Mouse (Mus musculus): ENCODE results near the gene Ppcdc. TPM values are rescaled to one million over a fixed set of nuclear protein-coding genes. Genes with fewer than 3 reads are reported as not detected.

Ppcdc gene
- polyA plus RNA-seq, 1 experiment from 2014 or later: 19.8 TPM

- Histone ChIP-seq H3K4me1 (replicated peaks) (peaks cover 33% of the 10 kb centered on the region), H3K27ac (no peak overlapping the region), H3K9me3 (no peaks in the 10 kb centered on the region), H3K36me3 (peaks cover 8% of the 10 kb centered on the region; the same call in 1 of the 2 replicates), H3K27me3 (ENCODE audit: insufficient read depth, poor library complexity, severe bottlenecking) (no peaks in the 10 kb centered on the region), H3K4me3 (no peak overlapping the region)
- DNase-seq (ENCODE audit: low spot score): no peak
- 77% methylated on average over 6 of the region's 6 CpGs for WGBS
Observed at GRCm38 (mm10) chr9:57424066-57424465, 15.9 kb downstream of the Ppcdc start.

- H3K4me3 ChIP-seq: no peak overlapping the region
- H3K9me3 ChIP-seq: no peaks in the 10 kb centered on the region
- H3K27ac ChIP-seq: peak overlapping the region; percentile 73
- peaks cover 27% of the 10 kb centered on the region for H3K4me1 ChIP-seq (replicated peaks)
- peaks cover 18% of the 10 kb centered on the region; the same call in 1 of the 2 replicates for H3K36me3 ChIP-seq
- WGBS: 55% methylated on average over 5 of the region's 5 CpGs
- no peaks in the 10 kb centered on the region for H3K27me3 ChIP-seq (ENCODE audit: insufficient read depth, poor library complexity, severe bottlenecking)
- DNase-seq (ENCODE audit: low spot score): no peak
Observed at GRCm38 (mm10) chr9:57421688-57422111, 18.2 kb downstream of the Ppcdc start.

GRCm38 (mm10) chr9:57421121-57421571 lies 18.8 kb downstream of the Ppcdc start:
- H3K27me3 ChIP-seq (ENCODE audit: insufficient read depth, poor library complexity, severe bottlenecking): no peaks in the 10 kb centered on the region
- peak overlapping the region; percentile 73 for H3K27ac ChIP-seq
- peaks cover 19% of the 10 kb centered on the region; the same call in 1 of the 2 replicates for H3K36me3 ChIP-seq
- peaks cover 27% of the 10 kb centered on the region for H3K4me1 ChIP-seq (replicated peaks)
- peak; percentile 29 for DNase-seq (ENCODE audit: low spot score)
- H3K4me3 ChIP-seq: no peak overlapping the region
- H3K9me3 ChIP-seq: no peaks in the 10 kb centered on the region
- WGBS: 66% methylated on average over 9 of the region's 9 CpGs

DNA sequence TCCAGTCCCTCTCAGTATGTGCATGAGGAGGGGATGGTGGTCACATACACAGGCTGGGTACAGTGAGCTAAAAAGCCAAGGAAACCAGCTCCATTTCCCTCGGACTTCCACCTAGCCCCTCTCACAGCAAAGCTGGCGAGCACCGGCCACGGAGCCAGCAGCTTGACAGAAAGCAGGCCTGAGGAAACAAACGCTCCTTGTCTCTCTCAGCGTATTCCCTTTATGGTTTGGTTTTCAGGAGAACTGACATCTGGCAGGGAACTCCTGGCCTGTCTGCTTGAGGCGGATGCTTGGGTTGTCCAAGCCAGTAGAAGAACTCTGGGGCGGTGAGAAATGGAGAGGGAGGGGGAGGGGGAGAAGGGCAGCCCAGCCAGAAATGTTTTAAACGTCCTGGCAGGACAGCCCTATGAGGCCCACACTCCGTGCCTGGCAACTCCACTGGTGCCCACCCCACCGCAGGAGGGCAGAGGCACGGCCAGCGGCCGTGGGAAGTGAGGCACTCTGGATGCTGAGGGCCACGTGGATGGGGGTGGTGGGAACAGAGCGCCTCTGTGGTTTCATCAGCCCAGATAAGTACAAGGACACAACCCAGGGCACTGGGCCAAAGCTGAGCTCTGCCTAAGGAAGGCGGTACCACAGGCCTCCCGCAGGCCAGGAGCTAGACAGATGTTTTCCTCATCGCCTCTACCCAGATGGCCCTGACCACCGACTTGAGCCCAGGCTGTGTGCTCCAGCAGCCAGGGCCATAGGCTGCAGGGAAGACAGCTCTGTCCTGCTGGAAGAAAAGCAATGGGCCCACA lies 19.4 kb downstream of the Ppcdc start:
- 65% methylated on average over 20 of the region's 20 CpGs for WGBS
- H3K36me3 ChIP-seq: peaks cover 19% of the 10 kb centered on the region; the same call in 1 of the 2 replicates

DNA sequence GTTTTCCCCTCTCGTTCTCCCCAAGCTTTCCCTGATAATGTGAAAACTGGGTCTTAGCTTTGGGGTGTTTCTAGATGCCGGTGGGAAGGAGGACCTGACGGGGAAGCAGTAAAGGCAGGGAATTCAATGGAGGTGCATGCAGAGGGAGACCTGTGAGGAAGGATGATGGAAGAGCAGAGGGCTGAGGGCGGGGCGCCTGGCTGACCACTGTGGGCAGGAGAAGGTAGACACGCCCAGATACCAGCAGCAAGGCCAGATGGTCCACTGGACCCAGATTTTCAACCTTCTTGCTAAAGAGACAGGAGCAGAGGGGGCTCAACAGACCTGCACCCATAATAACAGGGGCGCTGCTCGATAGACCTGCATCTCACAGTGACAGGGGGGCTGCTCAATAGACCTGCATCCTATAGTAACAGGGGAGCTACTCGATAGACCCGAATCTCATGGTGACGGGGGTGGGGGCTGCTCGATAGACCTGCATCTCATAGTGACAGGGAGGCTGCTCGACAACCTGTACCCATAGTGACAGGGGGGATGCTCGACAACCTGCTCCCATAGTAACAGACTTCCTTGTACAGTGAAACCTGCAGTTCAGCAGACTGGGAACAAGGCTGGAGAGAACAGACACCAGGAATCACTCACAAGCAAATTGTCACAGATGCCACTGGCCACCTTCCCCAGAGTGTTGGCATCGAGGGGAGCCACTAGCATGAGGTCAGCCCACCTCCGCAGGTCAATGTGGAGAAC lies 20.2 kb downstream of the Ppcdc start:
- H3K27me3 ChIP-seq (ENCODE audit: insufficient read depth, poor library complexity, severe bottlenecking): no peaks in the 10 kb centered on the region
- 86% methylated on average over 16 of the region's 16 CpGs for WGBS
- peaks cover 27% of the 10 kb centered on the region for H3K4me1 ChIP-seq (replicated peaks)
- peak overlapping the region; percentile 73 for H3K27ac ChIP-seq
- no peaks in the 10 kb centered on the region for H3K9me3 ChIP-seq
- H3K4me3 ChIP-seq: no peak overlapping the region
- no peak for DNase-seq (ENCODE audit: low spot score)
- peaks cover 23% of the 10 kb centered on the region; the same call in 1 of the 2 replicates for H3K36me3 ChIP-seq

More for the DNA sequence above, 19.4 kb downstream of the Ppcdc start:
- H3K4me1 ChIP-seq (replicated peaks): peaks cover 27% of the 10 kb centered on the region
- no peak for DNase-seq (ENCODE audit: low spot score)
- no peaks in the 10 kb centered on the region for H3K9me3 ChIP-seq
- peak overlapping the region; percentile 73 for H3K27ac ChIP-seq
- H3K4me3 ChIP-seq: no peak overlapping the region
- no peaks in the 10 kb centered on the region for H3K27me3 ChIP-seq (ENCODE audit: insufficient read depth, poor library complexity, severe bottlenecking)

GRCm38 (mm10) chr9:57417341-57417740 lies 22.6 kb downstream of the Ppcdc start:
- WGBS: 84% methylated on average over 8 of the region's 8 CpGs
- no peak for DNase-seq (ENCODE audit: low spot score)

DNA sequence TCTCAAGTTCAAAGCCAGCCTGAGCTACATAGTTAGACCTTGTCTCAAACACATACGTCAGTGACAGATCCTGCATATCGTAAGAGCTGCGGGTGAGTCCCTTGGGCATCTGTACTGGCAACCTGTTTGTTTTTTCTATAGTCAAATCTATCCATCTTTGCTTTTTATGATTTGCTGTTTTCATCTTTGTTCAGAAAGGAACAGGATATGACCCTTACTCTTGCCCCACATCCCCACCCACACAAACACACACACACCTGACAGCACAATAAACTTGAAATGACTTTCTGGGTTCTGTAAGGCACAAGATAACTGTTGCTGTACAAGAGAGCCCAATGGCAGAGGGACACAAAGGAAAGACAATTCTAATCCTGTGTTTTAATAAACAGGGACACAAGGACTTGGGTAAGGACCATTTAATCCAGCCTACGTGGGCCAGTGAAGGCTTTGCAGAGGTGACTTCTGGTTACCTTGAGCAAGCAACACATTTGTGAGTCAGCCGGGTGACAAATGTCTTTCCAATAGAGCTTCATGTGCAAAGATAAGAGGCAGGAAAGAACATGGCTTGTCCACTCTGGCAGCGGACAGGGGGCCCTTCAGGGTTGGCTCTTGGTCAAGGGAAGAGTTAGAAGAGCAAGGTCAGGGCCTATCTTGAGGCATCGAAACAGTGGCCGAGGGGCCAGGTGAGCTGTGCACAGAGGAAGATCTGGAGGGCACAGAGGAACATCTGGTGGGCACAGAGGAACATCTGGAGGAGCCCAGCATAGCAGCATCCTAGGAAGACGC lies 32.6 kb downstream of the Ppcdc start:
- H3K36me3 ChIP-seq: 0 out of 2 replicates have a peak, but pooled peaks cover 3% of the 10 kb centered on the region
- no peak overlapping the region for H3K27ac ChIP-seq
- 91% methylated on average over 9 of the region's 9 CpGs for WGBS
- no peaks in the 10 kb centered on the region for H3K27me3 ChIP-seq (ENCODE audit: insufficient read depth, poor library complexity, severe bottlenecking)
- H3K4me3 ChIP-seq: no peak overlapping the region
- DNase-seq (ENCODE audit: low spot score): no peak
- no peaks in the 10 kb centered on the region for H3K4me1 ChIP-seq (replicated peaks)
- no peaks in the 10 kb centered on the region for H3K9me3 ChIP-seq

More at GRCm38 (mm10) chr9:57417341-57417740, 22.6 kb downstream of the Ppcdc start:
- Histone ChIP-seq H3K27ac (no peak overlapping the region), H3K27me3 (ENCODE audit: insufficient read depth, poor library complexity, severe bottlenecking) (no peaks in the 10 kb centered on the region), H3K9me3 (no peaks in the 10 kb centered on the region), H3K36me3 (peaks cover 31% of the 10 kb centered on the region; the same call in 1 of the 2 replicates), H3K4me1 (replicated peaks) (peaks cover 27% of the 10 kb centered on the region), H3K4me3 (no peak overlapping the region)

- H3K9me3 ChIP-seq: no peaks in the 10 kb centered on the region
- H3K4me1 ChIP-seq (replicated peaks): no peaks in the 10 kb centered on the region
- no peak overlapping the region for H3K4me3 ChIP-seq
- H3K36me3 ChIP-seq: no peaks in the 10 kb centered on the region
- DNase-seq (ENCODE audit: low spot score): no peak
- no peak overlapping the region for H3K27ac ChIP-seq
- H3K27me3 ChIP-seq (ENCODE audit: insufficient read depth, poor library complexity, severe bottlenecking): no peaks in the 10 kb centered on the region
- 88% methylated on average over 5 of the region's 5 CpGs for WGBS
Observed at GRCm38 (mm10) chr9:57406395-57406794, 33.5 kb downstream of the Ppcdc start.

DNA sequence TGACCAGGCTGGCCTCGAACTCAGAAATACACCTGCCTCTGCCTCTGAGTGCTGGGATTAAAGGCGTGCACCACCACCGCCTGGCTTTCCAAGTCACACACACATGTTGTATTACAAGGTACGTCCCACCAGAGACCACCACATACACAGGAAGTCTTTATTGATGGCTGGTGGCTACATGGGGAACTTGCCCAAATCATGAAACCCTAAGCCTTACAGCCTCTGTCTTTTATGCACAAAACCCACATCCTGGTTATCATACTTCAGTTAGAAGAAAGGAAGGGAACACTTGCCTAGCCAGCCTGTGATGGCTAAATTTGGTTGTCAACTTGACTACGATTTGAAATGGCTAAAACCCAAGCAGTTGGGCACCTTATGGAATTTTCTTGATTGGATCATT lies 35.9 kb downstream of the Ppcdc start:
- 93% methylated on average over 5 of the region's 5 CpGs for whole genome bisulfite sequencing
- Histone ChIP-seq H3K4me3 (no peak overlapping the region), H3K9me3 (peaks cover 18% of the 10 kb centered on the region), H3K27ac (no peak overlapping the region), H3K4me1 (replicated peaks) (no peaks in the 10 kb centered on the region), H3K27me3 (ENCODE audit: insufficient read depth, poor library complexity, severe bottlenecking) (no peaks in the 10 kb centered on the region), H3K36me3 (no peaks in the 10 kb centered on the region)
- no peak for DNase-seq (ENCODE audit: low spot score)

DNA sequence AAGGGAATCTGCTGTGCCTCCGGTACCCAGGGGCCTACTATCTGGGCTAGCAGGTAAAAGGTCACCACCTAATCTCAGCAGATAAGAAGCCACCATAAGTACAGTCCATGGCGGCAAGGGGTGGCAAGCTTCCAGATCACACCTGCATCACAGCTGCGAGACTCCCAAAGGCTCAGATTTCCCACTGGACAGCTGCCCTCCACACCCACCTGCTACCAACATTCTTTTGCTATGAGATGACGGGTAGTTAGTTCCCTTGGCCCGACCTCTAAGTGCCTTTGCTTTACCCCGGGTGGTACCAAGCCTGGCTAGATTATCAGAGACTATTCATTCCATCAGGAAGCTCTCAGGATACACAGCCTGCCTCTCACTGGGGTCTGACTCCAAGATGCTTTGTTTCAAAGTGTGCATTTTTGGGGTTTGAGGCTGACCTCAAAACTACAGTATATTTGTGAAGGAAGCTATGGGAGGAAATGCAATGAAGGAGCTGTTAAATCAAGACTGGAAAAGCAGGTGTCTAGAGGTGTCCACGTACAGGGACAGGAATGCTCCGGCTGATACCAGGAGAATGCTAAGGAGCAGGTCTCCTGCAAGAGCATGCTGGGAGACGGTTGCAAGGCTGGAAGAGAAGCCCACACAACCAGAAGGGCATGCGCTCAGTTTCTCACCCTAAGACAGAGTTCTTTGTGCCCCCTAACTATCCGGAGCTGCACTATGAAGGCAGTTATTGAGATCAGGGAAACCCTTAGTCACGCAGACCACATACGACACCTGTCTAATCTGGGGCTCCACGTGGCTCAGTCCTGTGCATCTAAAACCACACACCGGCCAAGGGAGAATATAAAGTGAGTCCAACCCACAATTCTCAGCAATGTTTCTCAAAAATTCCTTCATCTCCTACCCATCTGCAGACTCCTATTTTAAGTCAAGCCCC lies 37.3 kb downstream of the Ppcdc start:
- no peak for DNase-seq (ENCODE audit: low spot score)
- H3K36me3 ChIP-seq: no peaks in the 10 kb centered on the region
- no peaks in the 10 kb centered on the region for H3K27me3 ChIP-seq (ENCODE audit: insufficient read depth, poor library complexity, severe bottlenecking)
- no peaks in the 10 kb centered on the region for H3K4me1 ChIP-seq (replicated peaks)
- H3K9me3 ChIP-seq: peaks cover 23% of the 10 kb centered on the region
- H3K4me3 ChIP-seq: no peak overlapping the region
- WGBS: 88% methylated on average over 15 of the region's 15 CpGs
- no peak overlapping the region for H3K27ac ChIP-seq

- Histone ChIP-seq H3K4me3 (no peak overlapping the region), H3K4me1 (replicated peaks) (no peaks in the 10 kb centered on the region), H3K9me3 (peaks cover 23% of the 10 kb centered on the region), H3K27ac (no peak overlapping the region), H3K27me3 (ENCODE audit: insufficient read depth, poor library complexity, severe bottlenecking) (no peaks in the 10 kb centered on the region), H3K36me3 (no peaks in the 10 kb centered on the region)
- WGBS: 98% methylated on average over 2 of the region's 2 CpGs
- no peak for DNase-seq (ENCODE audit: low spot score)
Observed at GRCm38 (mm10) chr9:57398773-57399172, 41.2 kb downstream of the Ppcdc start.
